Mouse (Mus musculus) urinary bladder, postnatal 4 days (tissue): Measurements from ENCODE around the gene Sytl3.
"Not testable (repeated sequence)": the region's sequence is repeated elsewhere in the genome, so short reads cannot be mapped to it uniquely, and the experiment has no call there.

Source experiments
- DNase-seq, 2 experiments: peaks; one replicate each; pipeline ENCODE4 v3.0.0; 2021 to 2022; ENCODE audit warnings: low spot score in 2 of 2

Sytl3 gene

GRCm38 (mm10) chr17:6658801-6659200 is at the start of gene Sytl3:
Gene Sytl3, plus strand, starts transcription at chr17:6659093.
- not testable (repeated sequence) for DNase-seq

GRCm38 (mm10) chr17:6613524-6613923 is 45.4 kb upstream of the Sytl3 start:
- DNase-seq = not testable (repeated sequence)

GRCm38 (mm10) chr17:6614316-6614715 is 44.6 kb upstream of the Sytl3 start:
- DNase-seq = not testable (repeated sequence)

GRCm38 (mm10) chr17:6616731-6617130 is 42.2 kb upstream of the Sytl3 start:
- not testable (repeated sequence) for DNase-seq

- DNase-seq = not testable (repeated sequence)
These were observed 41.0 kb upstream of the Sytl3 start for GRCm38 (mm10) chr17:6617689-6618400.

GRCm38 (mm10) chr17:6619271-6619670 is 39.6 kb upstream of the Sytl3 start:
- not testable (repeated sequence) for DNase-seq

- not testable (repeated sequence) for DNase-seq
These were observed 38.9 kb upstream of the Sytl3 start for GRCm38 (mm10) chr17:6620035-6620434.

GRCm38 (mm10) chr17:6620730-6621451 is 38.0 kb upstream of the Sytl3 start:
- DNase-seq = not testable (repeated sequence)

GRCm38 (mm10) chr17:6621976-6622375 is 36.9 kb upstream of the Sytl3 start:
- not testable (repeated sequence) for DNase-seq

GRCm38 (mm10) chr17:6624926-6625558 is 33.9 kb upstream of the Sytl3 start:
- not testable (repeated sequence) for DNase-seq

GRCm38 (mm10) chr17:6630398-6630797 is 28.5 kb upstream of the Sytl3 start:
- not testable (repeated sequence) for DNase-seq

- DNase-seq = not testable (repeated sequence)
These were observed 26.0 kb upstream of the Sytl3 start for GRCm38 (mm10) chr17:6632850-6633249.

- DNase-seq = not testable (repeated sequence)
These were observed 23.1 kb upstream of the Sytl3 start for GRCm38 (mm10) chr17:6635781-6636180.

GRCm38 (mm10) chr17:6636861-6637260 is 22.0 kb upstream of the Sytl3 start:
- no peak for DNase-seq

- DNase-seq = not testable (repeated sequence)
These were observed 21.5 kb upstream of the Sytl3 start for GRCm38 (mm10) chr17:6637434-6637833.

GRCm38 (mm10) chr17:6638444-6638843 is 20.4 kb upstream of the Sytl3 start:
- not testable (repeated sequence) for DNase-seq

- not testable (repeated sequence) for DNase-seq
These were observed 19.4 kb upstream of the Sytl3 start for GRCm38 (mm10) chr17:6639486-6639885.

- not testable (repeated sequence) for DNase-seq
These were observed 18.8 kb upstream of the Sytl3 start for GRCm38 (mm10) chr17:6640044-6640637.

- DNase-seq = not testable (repeated sequence)
These were observed 18.0 kb upstream of the Sytl3 start for GRCm38 (mm10) chr17:6640771-6641429.

GRCm38 (mm10) chr17:6644210-6644609 is 14.7 kb upstream of the Sytl3 start:
- DNase-seq = peak in 1 of 2 experiments; percentile 58

- DNase-seq = not testable (repeated sequence)
These were observed 14.2 kb upstream of the Sytl3 start for GRCm38 (mm10) chr17:6644673-6645072.
